Mouse (Mus musculus): ENCODE measurements at regions not wholly inside any gene's neighbourhood (a gene's known extent, or its start where the extent isn't known, plus 50 kb on each side); places are given as distances from the start of the nearest gene placed in this dataset.

DNA sequence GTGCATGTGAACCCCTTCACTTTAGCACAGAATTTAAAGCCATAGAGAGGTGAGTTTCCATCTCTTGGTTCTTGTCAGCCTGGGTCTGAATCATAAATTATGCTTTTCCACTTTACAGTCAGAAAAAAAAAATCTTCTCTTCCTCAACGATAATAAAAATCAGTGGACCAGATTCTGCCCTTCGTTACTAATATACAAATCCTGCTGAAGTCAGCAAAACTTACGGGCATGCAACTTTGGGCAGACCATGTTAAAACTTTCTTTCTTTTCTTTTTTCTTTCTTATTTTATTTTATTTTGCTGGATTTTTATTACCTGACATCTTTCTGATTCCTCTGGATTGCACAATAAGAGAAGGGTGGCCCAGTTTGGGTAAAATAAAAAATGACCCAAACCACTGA is 136.6 kb upstream of the Dio2 start:
- Histone ChIP-seq H3K4me3 (no peak overlapping the region), H3K27ac (replicated peaks) (no peak overlapping the region), H3K9me3 (no peaks in the 10 kb centered on the region), H3K36me3 (replicated peaks) (no peaks in the 10 kb centered on the region), H3K4me1 (no peaks in the 10 kb centered on the region), H3K27me3 (replicated peaks; ENCODE audit: low read depth, poor library complexity, severe bottlenecking) (no peaks in the 10 kb centered on the region)
- DNase-seq (ENCODE audit: low spot score): no peak
- 96% methylated on average over 3 of the region's 3 CpGs for WGBS

GRCm38 (mm10) chr12:90873959-90874358 is 135.7 kb upstream of the Dio2 start:
- 90% methylated on average over 3 of the region's 3 CpGs for WGBS
- Histone ChIP-seq H3K36me3 (replicated peaks) (no peaks in the 10 kb centered on the region), H3K27me3 (replicated peaks; ENCODE audit: low read depth, poor library complexity, severe bottlenecking) (no peaks in the 10 kb centered on the region), H3K27ac (replicated peaks) (no peak overlapping the region), H3K9me3 (no peaks in the 10 kb centered on the region), H3K4me3 (no peak overlapping the region), H3K4me1 (no peaks in the 10 kb centered on the region)
- DNase-seq (ENCODE audit: low spot score): no peak

- Histone ChIP-seq H3K4me1 (no peaks in the 10 kb centered on the region), H3K27me3 (replicated peaks; ENCODE audit: low read depth, poor library complexity, severe bottlenecking) (no peaks in the 10 kb centered on the region), H3K36me3 (replicated peaks) (no peaks in the 10 kb centered on the region), H3K4me3 (no peak overlapping the region), H3K27ac (replicated peaks) (no peak overlapping the region), H3K9me3 (no peaks in the 10 kb centered on the region)
- 87% methylated on average over 4 of the region's 4 CpGs for WGBS
- DNase-seq (ENCODE audit: low spot score): no peak
Measured at GRCm38 (mm10) chr12:90866597-90866996, 128.4 kb upstream of the Dio2 start.

DNA sequence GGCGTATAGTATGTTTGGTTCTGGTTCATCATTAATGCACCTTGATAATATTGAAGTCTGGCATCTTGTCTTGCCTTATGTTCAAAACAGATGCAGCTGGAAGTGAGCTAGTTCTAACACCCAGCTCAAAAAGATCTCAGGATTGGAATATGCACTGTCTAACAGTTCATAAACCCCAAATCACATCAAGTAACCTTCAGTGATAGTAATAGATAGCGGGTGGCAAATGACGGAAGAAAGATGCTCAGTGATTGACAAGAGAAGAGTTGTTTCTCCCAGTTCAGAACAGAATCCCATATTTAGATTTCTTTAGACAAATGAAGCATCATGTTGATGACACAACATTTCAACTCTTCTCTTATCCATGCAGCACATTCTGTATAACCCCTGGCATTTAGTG is 124.4 kb upstream of the Dio2 start:
- WGBS: 91% methylated on average over 3 of the region's 3 CpGs

GRCm38 (mm10) chr12:90857746-90858145 is 119.5 kb upstream of the Dio2 start:
- WGBS: 31% methylated on average over 3 of the region's 3 CpGs
- Histone ChIP-seq H3K4me3 (no peak overlapping the region), H3K36me3 (replicated peaks) (no peaks in the 10 kb centered on the region), H3K9me3 (no peaks in the 10 kb centered on the region), H3K27me3 (replicated peaks; ENCODE audit: low read depth, poor library complexity, severe bottlenecking) (no peaks in the 10 kb centered on the region), H3K4me1 (peaks cover 21% of the 10 kb centered on the region), H3K27ac (replicated peaks) (peak overlapping the region; percentile 14; the same call in 1 of the 2 replicates)
- peak; percentile 70 for DNase-seq (ENCODE audit: low spot score)

More for the DNA sequence above, 124.4 kb upstream of the Dio2 start:
- Histone ChIP-seq H3K27me3 (replicated peaks; ENCODE audit: low read depth, poor library complexity, severe bottlenecking) (no peaks in the 10 kb centered on the region), H3K9me3 (no peaks in the 10 kb centered on the region), H3K36me3 (replicated peaks) (no peaks in the 10 kb centered on the region), H3K4me3 (no peak overlapping the region), H3K27ac (replicated peaks) (no peak overlapping the region), H3K4me1 (peaks cover 4% of the 10 kb centered on the region)
- no peak for DNase-seq (ENCODE audit: low spot score)

GRCm38 (mm10) chr12:90810666-90811065 is 72.4 kb upstream of the Dio2 start:
- Histone ChIP-seq H3K4me3 (no peak overlapping the region), H3K27me3 (replicated peaks; ENCODE audit: low read depth, poor library complexity, severe bottlenecking) (no peaks in the 10 kb centered on the region), H3K36me3 (replicated peaks) (no peaks in the 10 kb centered on the region), H3K9me3 (no peaks in the 10 kb centered on the region), H3K27ac (replicated peaks) (no peak overlapping the region), H3K4me1 (no peaks in the 10 kb centered on the region)
- WGBS: 82% methylated on average over 6 of the region's 6 CpGs
- no peak for DNase-seq (ENCODE audit: low spot score)

- Histone ChIP-seq H3K27me3 (replicated peaks; ENCODE audit: low read depth, poor library complexity, severe bottlenecking) (no peaks in the 10 kb centered on the region), H3K4me1 (no peaks in the 10 kb centered on the region), H3K27ac (replicated peaks) (no peak overlapping the region), H3K36me3 (replicated peaks) (no peaks in the 10 kb centered on the region), H3K4me3 (no peak overlapping the region), H3K9me3 (no peaks in the 10 kb centered on the region)
- DNase-seq (ENCODE audit: low spot score): no peak
- WGBS: 94% methylated on average over 2 of the region's 2 CpGs
Measured at GRCm38 (mm10) chr12:90790562-90790961, 52.3 kb upstream of the Dio2 start.

Measured in embryonic facial prominence, embryonic 10.5 days (tissue).